Mouse (Mus musculus) spleen, embryonic (tissue): Measurements from ENCODE around the gene Sft2d1.
"Not testable (repeated sequence)": the region's sequence is repeated elsewhere in the genome, so short reads cannot be mapped to it uniquely, and the experiment has no call there.

ENCODE experiments used
- CTCF ChIA-PET: fragments of 350-600 bp; sonication (Branson Sonifier 250); formaldehyde crosslinking; loops from one replicate; lab custom pipeline; 2022; lab: Charles Lee

Sft2d1 gene

GRCm38 (mm10) chr17:8301515-8301914, 9.4 kb upstream of the Sft2d1 start:
- CTCF ChIA-PET: interaction anchor here (0.6 kb wide), 1 partner anchor 28 kb away, joined by 7 read pairs; no protein-coding TSS in a partner anchor

- CTCF ChIA-PET: no interaction called here
These were observed 8.0 kb upstream of the Sft2d1 start for GRCm38 (mm10) chr17:8302772-8303438.

DNA sequence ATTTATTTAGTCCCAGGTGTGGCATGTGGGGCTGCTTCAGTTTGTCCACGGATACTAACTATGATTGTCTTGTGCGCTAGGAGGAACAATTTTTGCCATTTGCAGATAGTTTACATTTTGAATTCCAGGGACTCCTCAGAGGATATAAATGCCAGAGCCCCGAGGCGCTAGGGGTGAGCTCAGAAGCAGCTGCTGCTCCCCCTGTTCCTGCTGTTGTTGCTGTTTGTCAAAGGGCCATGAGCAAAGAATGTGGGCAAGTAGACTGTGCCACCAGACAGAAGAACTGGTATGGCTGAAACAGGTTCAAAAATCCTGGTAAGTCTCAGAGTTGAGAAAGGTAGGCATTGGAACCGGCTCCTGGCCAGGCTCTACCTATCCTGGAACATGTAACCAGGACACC, 7.2 kb upstream of the Sft2d1 start:
- CTCF ChIA-PET: no interaction called here

- CTCF ChIA-PET: no interaction called here
These were observed 5.1 kb upstream of the Sft2d1 start for GRCm38 (mm10) chr17:8305801-8306200.

GRCm38 (mm10) chr17:8311751-8312150, 849 bp downstream of the Sft2d1 start:
- CTCF ChIA-PET: no interaction called here

DNA sequence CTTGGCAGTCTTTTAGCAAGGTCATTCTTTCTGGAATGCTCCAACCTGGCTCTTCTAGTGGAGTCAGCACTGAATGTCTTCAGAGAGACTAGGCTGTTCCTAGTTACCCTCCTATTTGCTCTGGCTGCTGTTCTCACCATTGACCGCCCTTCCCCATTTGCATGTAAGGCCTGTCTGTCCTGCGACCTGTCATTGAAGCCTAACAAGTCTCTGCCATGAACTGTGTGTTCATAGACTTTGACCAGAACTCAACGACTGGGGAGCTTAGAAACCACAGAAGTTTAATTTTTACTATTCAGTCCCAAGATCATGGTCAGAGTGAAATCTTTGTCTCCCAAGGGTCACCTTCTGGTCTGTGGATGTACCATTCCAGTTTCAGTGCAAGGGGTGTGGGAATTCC, 3.1 kb downstream of the Sft2d1 start:
- CTCF ChIA-PET: no interaction called here

DNA sequence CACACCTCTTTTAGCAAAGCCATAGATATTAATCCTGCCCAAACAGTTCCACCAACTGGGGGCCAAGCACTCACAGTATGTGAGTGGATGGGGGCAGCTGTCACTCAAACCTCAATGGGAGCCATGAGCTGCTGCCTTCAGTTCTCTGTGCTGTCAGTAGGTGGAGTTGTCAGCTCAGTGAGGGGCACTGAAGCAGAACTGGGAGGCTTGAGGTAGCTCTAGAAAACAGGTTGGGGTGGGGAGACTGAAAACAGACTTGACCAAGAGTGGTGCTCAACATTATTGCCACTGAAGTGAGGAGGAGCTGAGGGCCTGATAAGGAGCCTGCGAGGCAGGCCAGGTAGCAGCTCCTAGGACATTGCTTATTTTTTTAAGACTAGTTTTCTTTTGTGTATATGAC, 5.3 kb downstream of the Sft2d1 start:
- CTCF ChIA-PET: no interaction called here

DNA sequence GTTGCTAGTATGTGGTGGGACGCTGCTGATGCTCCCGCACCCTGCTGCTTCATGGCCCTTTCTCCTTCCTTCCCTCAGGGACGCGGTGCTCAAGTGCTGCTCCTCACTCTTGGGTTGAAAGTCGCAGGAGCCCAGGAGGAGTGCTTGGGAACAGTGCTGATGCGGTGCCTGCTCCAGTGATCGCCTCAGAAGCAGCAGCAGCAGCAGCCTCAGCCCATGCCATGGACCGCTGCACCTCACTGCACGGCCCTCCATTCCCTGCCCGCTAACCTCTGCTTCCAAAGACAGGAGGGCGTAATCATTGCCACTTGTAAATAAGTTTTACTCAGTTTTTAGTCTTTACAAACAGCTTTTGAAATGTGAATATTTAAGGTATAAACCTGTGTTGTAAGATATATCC, 16.0 kb downstream of the Sft2d1 start:
- CTCF ChIA-PET: not testable (repeated sequence)

DNA sequence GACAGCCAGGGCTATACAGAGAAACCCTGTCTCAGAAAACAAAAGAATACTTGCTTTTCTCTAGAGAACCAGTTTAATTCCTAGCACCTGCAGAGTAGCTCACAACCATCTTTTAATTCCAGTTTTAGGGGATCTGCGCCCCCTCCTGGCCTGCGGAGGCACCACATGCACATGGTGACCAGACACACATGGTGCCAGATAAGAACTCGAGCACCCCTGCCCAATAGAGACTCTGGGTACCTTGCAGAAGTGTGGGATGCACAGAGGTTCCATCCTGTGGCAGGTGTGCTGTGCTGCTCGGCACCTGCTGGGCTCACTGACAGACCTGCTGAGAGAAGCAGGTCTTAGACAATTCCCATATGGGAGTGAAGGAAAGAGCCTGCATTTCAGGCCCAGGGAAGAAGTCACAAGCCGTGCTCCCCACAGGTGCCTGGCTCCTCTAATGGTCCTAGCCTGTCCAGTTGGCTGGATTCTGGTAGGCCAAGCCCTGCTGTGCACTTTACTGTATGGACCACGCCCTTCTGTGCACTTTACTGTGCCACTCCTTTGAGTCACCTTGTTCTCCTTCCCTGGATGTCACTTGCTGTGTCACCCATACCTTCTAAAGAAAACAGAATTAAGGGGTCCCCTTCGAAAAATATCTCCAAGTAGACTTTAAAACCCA, 17.7 kb downstream of the Sft2d1 start:
- CTCF ChIA-PET: no interaction called here

DNA sequence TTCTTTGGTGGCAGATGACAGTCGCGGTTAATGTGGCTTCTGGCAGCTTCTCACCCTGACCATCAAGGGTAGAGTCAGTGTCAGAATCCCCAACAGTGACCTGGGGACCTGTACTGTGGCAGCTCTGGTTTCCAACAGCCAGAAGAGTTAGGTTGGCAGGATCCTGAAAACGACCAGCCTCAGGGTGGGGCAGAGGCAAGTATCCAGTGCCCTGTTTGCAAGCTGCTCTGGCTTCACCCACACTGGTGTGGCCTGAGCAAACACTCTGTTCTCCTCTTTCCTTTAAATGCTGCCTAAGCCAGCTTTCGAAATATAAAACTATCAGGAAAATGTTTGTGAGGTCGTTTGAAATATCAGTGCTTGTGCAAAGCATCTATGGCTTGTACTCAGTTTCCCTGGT, 19.7 kb downstream of the Sft2d1 start:
- CTCF ChIA-PET: no interaction called here

DNA sequence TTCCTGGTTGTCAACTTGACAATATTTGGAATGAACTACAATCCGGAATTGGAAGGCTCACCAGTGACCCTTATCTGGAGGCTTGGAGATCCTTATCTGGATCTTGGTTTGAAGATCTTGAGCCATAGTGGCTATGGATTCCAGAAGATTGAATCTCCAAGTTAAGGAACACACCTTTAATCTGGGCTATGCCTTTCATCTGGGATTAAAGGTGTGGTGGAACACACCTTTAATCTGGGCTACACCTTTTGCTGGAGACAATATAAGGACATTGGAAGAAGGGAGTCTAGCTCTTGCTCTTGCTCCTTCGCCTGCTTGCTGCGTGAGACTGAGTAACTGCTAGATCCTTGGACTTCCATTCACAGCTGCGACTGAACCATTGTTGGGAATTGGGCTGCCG, 26.3 kb downstream of the Sft2d1 start, which contains the start of gene Prr18:
TSS of gene Prr18 (plus strand) at position 301 of the 400 bp plus-strand sequence.
- CTCF ChIA-PET: not testable (repeated sequence)

- CTCF ChIA-PET: interaction anchor here (0.6 to 0.7 kb wide), 2 partner anchors 36 to 213 kb away, joined by 3 read pairs; no protein-coding TSS in a partner anchor
These were observed 28.9 kb downstream of the Sft2d1 start for GRCm38 (mm10) chr17:8339666-8340374.

GRCm38 (mm10) chr17:8340407-8341359, 29.8 kb downstream of the Sft2d1 start:
- CTCF ChIA-PET: no interaction called here

DNA sequence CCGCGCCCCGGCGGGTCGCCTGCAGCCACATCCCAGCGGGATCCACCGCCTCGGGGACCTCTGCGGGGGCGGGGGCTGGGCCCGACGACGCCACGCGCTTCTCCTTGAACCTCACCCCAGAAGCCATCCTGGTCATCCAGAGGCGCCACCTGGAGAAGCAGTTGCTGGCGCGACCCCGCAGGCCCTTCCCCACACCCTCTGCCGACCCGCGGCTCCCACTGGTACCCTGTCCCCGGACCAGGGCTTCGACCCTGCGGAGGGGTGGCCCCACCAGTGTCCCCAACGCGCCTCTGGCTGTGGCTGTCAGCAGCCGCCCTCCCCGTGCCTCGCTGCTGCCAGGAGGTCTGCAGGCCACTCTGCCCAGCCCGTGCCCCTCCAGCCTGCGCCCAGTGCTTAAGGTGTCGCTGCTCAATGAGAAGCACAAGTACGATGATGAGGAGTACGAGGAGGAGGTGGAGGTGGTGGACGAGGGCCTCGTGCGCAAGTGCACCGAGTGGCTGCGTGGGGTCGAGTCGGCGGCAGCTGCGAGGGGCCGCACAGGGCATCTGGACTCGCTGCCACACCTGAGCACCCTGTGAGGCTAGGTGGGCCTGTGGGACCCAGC, 30.6 kb downstream of the Sft2d1 start:
- CTCF ChIA-PET: no interaction called here

DNA sequence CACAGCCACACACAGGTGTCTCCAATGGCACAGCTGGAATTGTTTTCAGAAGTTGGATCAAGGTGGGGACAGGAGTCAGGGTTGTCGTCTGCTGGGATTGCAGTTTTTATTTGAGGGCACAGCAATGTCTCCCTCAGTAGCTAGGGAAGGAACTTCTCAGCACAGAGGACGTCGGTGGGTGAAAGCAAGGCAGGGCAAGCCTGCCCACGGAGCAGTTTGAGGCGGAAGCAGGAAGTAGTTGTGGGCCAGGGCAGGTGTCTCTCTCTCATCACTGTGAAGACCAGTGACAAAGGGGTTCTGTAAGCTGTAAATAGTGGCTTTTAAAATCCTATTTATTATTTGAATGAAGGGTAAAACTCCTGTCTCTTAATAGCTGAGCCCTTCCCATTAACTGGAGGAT, 31.8 kb downstream of the Sft2d1 start:
- CTCF ChIA-PET: interaction anchor here (0.6 kb wide), 1 partner anchor 68 kb away, joined by 7 read pairs; no protein-coding TSS in a partner anchor

- CTCF ChIA-PET: interaction anchor here (0.6 kb wide), 2 partner anchors 13 to 67 kb away, joined by 3 to 7 read pairs; no protein-coding TSS in a partner anchor
These were observed 32.5 kb downstream of the Sft2d1 start for GRCm38 (mm10) chr17:8343416-8343815.

GRCm38 (mm10) chr17:8347765-8348285, 36.9 kb downstream of the Sft2d1 start:
- CTCF ChIA-PET: no interaction called here

- CTCF ChIA-PET: no interaction called here
These were observed 38.0 kb downstream of the Sft2d1 start for GRCm38 (mm10) chr17:8348941-8349340.

GRCm38 (mm10) chr17:8351088-8351487, 40.2 kb downstream of the Sft2d1 start:
- CTCF ChIA-PET: no interaction called here

DNA sequence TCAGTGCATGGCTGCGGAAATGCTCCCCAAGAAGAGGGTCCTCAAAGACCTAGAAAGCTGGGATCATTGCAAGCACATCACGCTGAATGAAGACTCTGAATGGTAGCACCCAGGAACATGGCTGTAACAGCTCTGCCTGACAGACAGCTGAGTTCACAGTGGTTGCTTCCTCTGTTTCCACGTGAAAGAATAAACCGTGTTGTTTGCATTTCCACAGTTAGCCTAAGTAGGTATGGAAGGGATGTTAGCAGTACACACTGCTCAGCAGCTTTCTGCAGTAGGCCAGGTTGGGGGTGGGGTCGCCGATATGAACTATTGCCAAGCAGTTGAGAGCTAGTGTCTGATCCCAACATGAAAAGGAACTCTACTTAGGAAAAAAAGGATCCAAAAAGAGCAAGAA, 44.8 kb downstream of the Sft2d1 start, which contains the start of gene T2:
TSS of gene T2 (plus strand) at position 301 of the 400 bp plus-strand sequence.
- CTCF ChIA-PET: interaction anchor here (0.6 kb wide), 1 partner anchor 116 kb away, joined by 4 read pairs; no protein-coding TSS in a partner anchor
